Mouse (Mus musculus) embryonic fibroblast, embryonic 13.5 days (primary cell): ENCODE data around the gene Actb. TPM values are rescaled to one million over a fixed set of nuclear protein-coding genes. Genes with fewer than 3 reads are reported as not detected.

Source experiments
- H3K27ac ChIP-seq: 2 replicates; pipeline ENCODE4 v1.5.1; 2012; ENCODE audit warnings: low read length, control low read depth, inconsistent platforms; ENCODE audit not compliant: insufficient read depth
- H3K4me1 ChIP-seq: 2 replicates; pipeline ENCODE4 v1.6.1; 2011; ENCODE audit warnings: low read length; ENCODE audit not compliant: control insufficient read depth, insufficient read depth
- H3K4me3 ChIP-seq: 2 replicates; pipeline ENCODE4 v1.5.1; 2011; ENCODE audit warnings: mild to moderate bottlenecking, control low read depth, low read length; ENCODE audit not compliant: insufficient read depth
- CTCF ChIP-seq: IDR thresholded peaks from 2 replicates; pipeline ENCODE4 v1.5.1; 2011; ENCODE audit warnings: mild to moderate bottlenecking, control low read depth, low read length, moderate library complexity, borderline replicate concordance; ENCODE audit not compliant: insufficient read depth
- POLR2A ChIP-seq: IDR thresholded peaks from 2 replicates; pipeline ENCODE4 v1.6.1; 2011; ENCODE audit warnings: low read depth, mild to moderate bottlenecking, control low read depth, low read length, moderate library complexity
- polyA plus RNA-seq: library from polyadenylated mRNA; stranded (reverse); fragments of >200 nt; gene quantifications from 2 replicates; pipeline ENCODE4 v1.2.4, GENCODE M21; 2011; ENCODE audit warnings: low read depth; ENCODE audit not compliant: missing spikeins, insufficient read length

The Actb gene
- polyA plus RNA-seq, 1 experiment, result 7,994 TPM

- Histone ChIP-seq H3K27ac (no peak overlapping the region), H3K4me1 (0 out of 2 replicates have a peak, but pooled peaks cover 4% of the 10 kb centered on the region), H3K4me3 (no peak overlapping the region)
- TF ChIP-seq CTCF (no peak), POLR2A (no peak)
Measured at GRCm38 (mm10) chr5:142873718-142874117, 32.8 kb downstream of the Actb start.

- H3K4me1 ChIP-seq, result no peaks in the 10 kb centered on the region
Measured at GRCm38 (mm10) chr5:142871765-142872164, 34.8 kb downstream of the Actb start.

GRCm38 (mm10) chr5:142869463-142869862 lies 37.1 kb downstream of the Actb start:
- TF ChIP-seq CTCF (no peak), POLR2A (no peak)
- Histone ChIP-seq H3K4me3 (no peak overlapping the region), H3K27ac (no peak overlapping the region), H3K4me1 (no peaks in the 10 kb centered on the region)

More at GRCm38 (mm10) chr5:142871765-142872164, 34.8 kb downstream of the Actb start:
- Histone ChIP-seq H3K4me3 (no peak overlapping the region), H3K27ac (no peak overlapping the region)
- TF ChIP-seq CTCF (no peak), POLR2A (no peak)

GRCm38 (mm10) chr5:142857763-142858229 lies 48.8 kb downstream of the Actb start:
- TF ChIP-seq POLR2A (no peak), CTCF (no peak)
- Histone ChIP-seq H3K27ac (no peak overlapping the region), H3K4me3 (no peak overlapping the region), H3K4me1 (no peaks in the 10 kb centered on the region)

GRCm38 (mm10) chr5:142856408-142856807 lies 50.1 kb downstream of the Actb start:
- TF ChIP-seq POLR2A, result no peak
- Histone ChIP-seq H3K4me1 (no peaks in the 10 kb centered on the region), H3K4me3 (no peak overlapping the region), H3K27ac (no peak overlapping the region)

- H3K4me3 ChIP-seq, result no peak overlapping the region
- no peak overlapping the region for H3K27ac ChIP-seq
- TF ChIP-seq CTCF, result peak; percentile 47; the same call in 1 of the 2 replicates
- TF ChIP-seq POLR2A, result no peak
- H3K4me1 ChIP-seq, result no peaks in the 10 kb centered on the region
Measured at GRCm38 (mm10) chr5:142854877-142855276, 51.7 kb downstream of the Actb start.

GRCm38 (mm10) chr5:142853585-142853984 lies 53.0 kb downstream of the Actb start:
- Histone ChIP-seq H3K4me1 (no peaks in the 10 kb centered on the region), H3K4me3 (no peak overlapping the region), H3K27ac (no peak overlapping the region)
- TF ChIP-seq CTCF (no peak), POLR2A (no peak)

Other genes with a start within 250 kb of the Actb start
- gene Slc29a4, start 214.2 kb downstream of the Actb start, polyA plus RNA-seq, result 0.39 and 1.3 TPM in 2 replicates
- gene Tnrc18, start 89.1 kb downstream of the Actb start, polyA plus RNA-seq, result 98.0 and 124 TPM in 2 replicates
- gene Fbxl18, start 11.3 kb downstream of the Actb start, polyA plus RNA-seq, result 8.7 and 8.8 TPM in 2 replicates
- 323 and 406 TPM in 2 replicates for gene Fscn1, start 53.6 kb upstream of the Actb start, polyA plus RNA-seq
- 28.6 and 36.3 TPM in 2 replicates for gene Rnf216, start 206.2 kb upstream of the Actb start, polyA plus RNA-seq
- gene Olfr718-ps1, start 240.8 kb upstream of the Actb start, polyA plus RNA-seq, result not detected in 2 replicates